Mouse (Mus musculus): Measurements from ENCODE around the gene Sumo1.
"Not testable (repeated sequence)": the region's sequence is repeated elsewhere in the genome, so short reads cannot be mapped to it uniquely, and the experiment has no call there.

Gene Sumo1

DNA sequence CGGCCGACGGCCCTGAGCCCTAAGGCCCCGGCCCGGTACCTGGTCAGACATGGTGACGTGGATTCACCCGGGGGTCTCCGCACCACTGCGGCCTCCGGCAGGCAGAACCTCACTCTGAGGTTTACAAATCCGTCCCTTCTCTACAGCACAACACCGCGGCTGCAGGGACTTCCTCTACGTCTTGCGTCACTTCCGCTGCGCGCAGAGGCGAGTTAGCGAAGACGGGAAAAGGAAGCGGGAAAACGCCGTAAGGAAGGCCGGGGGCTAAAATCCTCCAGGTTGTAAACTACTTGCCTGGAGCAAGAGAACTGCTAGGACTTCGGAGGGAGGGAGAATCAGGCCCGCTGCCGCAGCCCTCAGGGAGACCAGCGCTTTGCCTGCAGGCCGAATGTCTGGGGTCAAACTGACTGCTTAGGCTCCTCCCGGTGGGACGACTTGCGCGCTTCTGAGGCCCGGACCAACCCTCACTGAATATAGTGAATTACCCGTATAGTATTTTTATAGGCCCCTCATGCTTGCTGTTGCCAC is at the start of gene Sumo1:
Gene Sumo1, minus strand, starts transcription at position 194 of the 528 bp plus-strand sequence.
- CTCF ChIA-PET: no interaction called here

DNA sequence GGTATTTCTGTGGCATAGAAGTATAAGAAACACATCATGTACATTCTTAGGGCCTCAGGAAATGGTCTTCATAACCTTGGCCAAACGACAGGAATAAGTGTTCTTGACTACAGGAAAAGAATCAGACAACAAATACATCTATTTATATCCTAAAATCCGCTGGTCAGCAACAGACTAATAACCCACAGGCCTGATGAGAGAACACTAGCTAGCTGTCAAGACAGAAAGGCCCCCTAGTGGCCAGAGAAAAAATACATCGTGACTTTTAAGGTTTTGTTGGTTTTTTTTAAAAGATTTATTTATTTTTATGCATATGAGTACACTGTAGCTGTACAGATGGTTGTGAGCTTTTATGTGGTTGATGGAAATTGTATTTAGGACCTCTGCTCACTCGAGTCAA is 49.3 kb upstream of the Sumo1 start:
- CTCF ChIA-PET: interaction anchor here (1.1 kb wide), 1 partner anchor 13 kb away, joined by 4 read pairs; no protein-coding TSS in a partner anchor

DNA sequence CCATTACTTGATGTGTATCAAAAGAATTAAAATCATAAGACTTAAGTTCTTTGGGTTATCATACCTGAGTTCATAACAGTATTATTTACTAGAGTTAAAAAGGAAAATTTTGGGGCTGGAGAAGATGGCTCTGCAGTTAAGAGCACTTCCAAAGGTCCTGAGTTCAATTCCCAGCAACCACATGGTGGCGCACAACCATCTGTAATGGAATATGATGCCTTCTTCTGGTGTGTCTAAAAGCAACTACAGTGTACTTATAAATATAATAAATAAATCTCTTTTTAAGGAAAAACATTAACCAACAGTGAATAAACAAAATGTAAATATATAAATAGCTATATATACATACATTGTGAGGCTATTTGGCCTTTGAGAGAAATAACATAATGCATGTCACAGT is 31.1 kb upstream of the Sumo1 start:
- CTCF ChIA-PET: no interaction called here

DNA sequence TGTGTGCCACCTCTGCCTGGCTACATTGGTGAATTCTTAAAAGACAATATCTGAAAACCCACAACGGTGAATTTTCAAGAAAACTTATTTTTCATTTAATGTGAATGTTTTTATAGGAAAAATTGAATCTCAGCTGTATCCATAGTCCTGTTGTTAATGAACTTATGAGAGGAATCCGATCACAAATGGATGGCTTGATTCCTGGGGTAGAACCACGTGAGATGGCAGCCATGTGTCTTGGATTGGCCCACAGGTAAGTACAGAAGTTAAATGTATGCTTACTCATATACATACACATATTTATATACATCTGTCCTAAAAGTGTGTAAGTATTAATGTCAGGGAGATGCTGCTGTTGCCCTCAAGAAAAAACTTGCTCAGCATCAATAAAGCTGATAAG is 27.6 kb upstream of the Sumo1 start:
- CTCF ChIA-PET: no interaction called here

DNA sequence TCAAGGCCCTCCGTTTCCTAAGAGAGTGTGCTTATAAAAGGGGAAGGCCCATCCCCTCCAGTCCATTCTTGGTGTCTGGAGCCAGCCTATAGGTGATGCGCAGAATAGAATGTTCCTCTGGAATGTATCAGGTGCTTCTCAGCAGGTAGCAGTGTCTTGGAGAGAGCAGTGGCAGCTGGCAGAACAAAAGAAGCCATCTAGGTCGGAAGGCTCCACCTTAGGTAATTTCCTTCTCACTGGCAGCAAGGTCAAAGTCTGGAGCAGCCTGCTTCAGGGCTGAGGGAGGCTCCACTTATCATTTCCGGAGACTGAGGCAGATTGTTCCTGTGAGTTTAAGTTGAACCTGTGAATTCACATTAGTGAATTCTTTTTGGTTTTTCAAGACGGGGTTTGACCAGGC is 27.1 kb upstream of the Sumo1 start:
- CTCF ChIA-PET: no interaction called here

DNA sequence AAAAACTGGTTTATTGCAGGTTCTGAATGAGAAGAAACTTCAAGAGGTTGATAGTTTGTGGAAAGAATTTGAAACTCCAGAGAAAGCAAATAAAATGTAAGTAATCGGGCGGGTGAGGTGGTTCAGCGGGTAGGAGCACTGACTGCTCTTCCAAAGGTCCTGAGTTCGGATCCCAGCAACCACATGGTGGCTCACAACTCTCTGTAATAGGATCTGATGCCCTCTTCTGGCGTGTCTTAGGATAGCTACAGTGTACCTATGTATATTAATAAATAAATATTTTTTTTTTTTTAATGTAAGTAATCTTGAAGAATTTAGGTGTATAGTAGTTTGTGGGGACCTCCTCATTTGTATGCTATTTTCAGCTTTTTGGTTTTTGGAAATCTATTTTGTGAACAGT is 19.8 kb upstream of the Sumo1 start:
- CTCF ChIA-PET: no interaction called here

DNA sequence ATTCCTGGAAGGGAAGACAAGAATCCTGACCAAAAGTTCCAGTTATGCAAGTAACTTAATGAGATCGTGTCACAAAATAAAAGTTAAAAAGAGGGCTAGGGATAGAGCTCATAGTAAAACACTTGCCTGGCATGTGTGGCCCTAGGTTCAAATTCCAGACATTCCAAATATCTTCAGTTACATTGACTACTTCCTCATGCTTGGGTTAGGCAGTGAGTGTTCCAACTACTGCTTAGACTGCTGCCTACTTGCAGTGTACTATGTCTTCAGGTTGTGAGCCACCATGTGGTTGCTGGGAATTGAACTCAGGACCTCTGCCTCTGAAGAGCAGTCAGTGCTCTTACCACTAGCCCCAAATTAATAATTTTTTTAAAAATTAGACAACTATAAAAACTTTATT is 16.9 kb upstream of the Sumo1 start:
- CTCF ChIA-PET: interaction anchor here (0.7 kb wide), 1 partner anchor 27 kb away, joined by 4 read pairs; no protein-coding TSS in a partner anchor

DNA sequence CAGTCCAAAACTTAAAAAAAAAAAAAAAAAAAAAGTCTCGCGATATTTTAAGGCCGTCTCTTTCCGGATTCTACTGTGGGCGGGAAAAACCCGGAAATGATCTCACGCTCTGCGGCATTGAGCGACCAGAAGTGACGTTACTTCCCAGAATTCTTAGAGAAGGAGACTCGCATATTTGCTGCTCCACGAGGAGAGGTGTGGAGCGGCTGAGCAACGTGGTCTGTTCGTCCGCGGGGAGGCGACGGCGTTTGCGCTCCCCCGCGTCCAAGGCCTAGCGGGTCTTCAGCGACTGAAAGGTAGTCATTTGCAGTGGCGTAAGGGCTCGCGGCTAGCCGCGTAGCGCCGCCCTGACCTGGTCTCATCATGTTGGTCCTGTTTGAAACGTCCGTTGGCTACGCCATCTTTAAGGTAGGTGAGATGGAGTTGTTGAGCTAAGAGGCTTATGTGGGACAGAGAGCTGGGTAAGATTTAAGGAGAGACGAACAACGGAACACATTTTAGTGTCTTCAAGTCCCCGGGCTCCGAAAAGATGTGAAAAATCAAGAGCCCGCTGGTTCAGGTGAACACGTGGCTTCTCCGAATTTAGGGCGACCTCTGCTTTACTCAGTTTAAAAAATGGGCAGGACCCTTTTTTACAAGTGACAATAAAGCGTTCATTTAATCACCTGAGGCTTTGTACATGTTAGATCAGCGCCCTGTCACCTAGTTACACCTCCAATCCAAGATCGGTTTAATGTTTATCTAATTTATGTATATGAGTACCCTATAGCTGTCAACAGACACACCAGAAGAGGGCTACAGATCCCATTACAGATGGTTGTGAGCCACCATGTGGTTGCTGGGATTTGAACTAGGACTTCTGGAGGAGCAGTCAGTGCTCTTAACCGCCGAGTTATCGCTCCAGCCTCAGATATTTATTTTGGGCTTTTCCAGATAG is 14.5 kb upstream of the Sumo1 start, which contains the start of gene Nop58:
Gene Nop58, plus strand, starts transcription at position 153 of the 937 bp plus-strand sequence.
- CTCF ChIA-PET: no interaction called here

DNA sequence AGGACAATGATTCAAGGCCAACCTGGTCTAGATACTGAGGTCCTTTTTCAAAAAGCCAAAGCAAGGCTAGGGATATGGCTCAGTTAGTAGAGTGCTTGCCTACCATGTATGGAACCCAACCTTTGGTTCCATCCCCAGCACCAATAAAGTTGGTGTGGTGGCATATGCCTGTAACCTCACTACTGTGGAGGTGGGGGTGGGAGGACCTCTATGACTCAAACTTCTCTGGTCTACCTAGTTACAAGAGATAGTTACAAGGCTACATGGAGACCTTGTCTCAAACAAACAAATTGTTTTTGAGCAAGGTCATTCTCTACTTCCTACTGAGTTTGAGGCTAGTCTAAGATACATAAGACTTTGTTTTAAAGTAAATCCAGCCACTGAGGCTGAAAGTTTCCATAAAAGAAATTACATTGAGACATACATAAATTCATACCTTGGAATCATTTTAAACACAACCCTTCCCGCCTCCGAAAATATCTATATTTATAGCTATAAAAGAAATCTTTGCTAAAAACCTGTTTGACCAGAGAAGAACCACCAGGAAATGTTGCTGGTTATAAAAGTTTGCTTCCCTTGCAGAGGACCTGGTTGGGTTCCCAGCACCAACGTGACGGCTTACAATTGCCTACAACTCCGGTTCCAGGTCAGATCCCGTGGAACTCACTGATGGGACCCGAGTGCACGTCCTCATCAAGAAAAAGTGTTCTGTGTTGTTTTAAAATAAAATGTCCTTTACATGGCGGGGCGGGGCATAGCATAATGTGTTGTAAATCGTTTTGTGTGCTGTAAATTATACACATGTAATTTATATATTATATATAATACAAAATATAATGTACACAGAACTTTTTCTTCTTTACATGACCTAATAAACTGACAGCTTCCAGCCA is 13.5 kb upstream of the Sumo1 start:
- CTCF ChIA-PET: no interaction called here

DNA sequence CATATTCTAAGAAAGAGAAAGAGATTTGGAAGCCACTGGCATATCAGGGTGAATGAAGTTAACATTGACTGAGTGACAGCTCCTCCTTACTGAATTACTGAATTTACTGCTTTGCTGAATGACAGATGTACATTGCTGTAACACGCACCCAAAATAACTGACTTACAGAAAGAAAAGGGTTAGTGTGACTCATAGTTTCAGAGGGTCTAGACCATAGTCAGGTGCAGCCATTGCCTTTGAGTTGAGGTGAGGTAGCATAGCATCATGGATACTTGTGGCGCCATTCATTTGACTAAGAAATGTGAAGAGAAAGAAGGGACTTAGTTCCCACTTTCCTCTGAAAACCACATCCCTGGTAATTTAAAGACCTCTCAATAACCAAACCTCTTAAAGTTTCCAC is 3.0 kb upstream of the Sumo1 start:
- CTCF ChIA-PET: no interaction called here

DNA sequence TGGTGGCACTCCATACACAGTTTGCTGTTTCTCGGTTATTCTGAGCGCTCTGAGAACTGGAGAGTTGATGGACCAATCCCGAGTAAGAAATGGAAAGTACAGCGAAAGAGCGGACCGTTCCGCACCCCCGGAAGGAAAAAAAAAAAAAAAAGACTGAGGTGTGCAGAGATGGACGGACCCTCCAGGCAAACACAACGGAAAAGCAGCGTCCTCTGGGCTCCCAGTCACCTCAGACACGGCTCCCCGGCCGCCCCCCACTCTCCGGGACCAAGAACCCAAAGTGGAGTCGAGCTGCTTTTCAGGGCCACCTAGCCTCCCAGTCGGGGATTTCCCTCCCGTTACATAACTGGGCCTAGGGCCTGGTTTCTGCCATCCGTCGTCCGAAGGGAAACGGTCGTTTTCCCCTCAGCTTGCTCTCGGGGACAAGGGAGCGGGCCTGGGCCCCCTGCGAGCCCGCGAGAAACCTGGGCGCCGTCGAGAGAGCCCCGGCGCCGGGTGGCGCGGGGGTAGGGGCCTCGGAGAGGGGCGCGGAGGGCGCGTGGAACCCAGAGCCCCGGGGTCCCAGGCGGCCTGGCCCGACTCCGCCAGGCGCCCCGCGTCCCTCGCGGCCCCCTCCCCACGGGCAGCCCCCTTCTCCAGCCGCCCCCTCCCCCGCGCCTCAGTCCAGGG is 538 bp downstream of the Sumo1 start:
- CTCF ChIA-PET: no interaction called here

DNA sequence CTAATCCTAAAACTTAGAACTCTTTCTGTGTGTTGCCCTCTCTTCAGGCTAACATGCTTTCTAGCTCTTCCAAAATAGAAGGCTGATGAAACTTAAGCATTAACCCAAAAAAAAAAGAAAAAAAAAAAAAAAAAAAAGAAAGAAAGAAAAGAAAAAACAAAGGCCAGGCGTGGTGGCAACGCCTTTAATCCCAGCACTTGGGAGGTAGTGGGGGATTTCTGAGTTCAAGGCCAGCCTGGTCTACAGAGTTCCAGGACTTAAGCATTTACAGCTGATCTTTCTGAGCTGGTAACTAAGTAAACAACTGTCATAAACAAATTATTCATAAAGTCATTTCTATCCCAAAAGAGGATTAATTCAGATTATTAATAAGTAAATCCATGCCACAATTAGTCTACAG is 1.8 kb downstream of the Sumo1 start:
- CTCF ChIA-PET: no interaction called here

DNA sequence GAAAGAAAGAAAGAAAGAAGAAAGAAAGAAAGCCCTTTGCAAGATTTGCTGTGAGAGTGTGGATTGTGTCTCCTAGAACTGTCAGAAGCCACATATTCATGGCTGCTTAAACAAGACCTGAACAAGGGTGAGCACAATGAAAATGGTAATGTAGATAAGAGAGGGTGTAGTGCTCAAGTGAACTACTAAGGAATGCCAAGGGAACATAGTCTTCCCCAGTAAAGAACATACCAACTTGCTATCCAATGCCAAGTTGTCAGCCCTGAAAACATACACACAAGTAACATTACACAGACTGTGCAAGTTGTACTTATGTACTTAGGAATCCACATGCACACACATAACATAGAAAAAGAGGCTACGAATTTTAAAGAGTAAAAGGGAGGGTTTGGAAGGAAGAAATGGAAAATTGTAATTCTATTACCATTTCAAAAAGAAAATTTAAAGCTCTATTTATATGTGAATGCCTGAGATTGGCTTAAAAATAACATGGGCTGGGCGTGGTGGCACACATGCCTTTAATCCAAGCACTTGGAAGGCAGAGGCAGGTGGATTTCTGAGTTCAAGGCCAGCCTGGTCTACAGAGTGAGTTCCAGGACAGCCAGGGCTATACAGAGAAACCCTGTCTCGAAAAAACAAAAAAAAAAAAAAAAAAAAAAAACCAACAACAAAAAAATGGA is 7.0 kb downstream of the Sumo1 start:
- CTCF ChIA-PET: no interaction called here

DNA sequence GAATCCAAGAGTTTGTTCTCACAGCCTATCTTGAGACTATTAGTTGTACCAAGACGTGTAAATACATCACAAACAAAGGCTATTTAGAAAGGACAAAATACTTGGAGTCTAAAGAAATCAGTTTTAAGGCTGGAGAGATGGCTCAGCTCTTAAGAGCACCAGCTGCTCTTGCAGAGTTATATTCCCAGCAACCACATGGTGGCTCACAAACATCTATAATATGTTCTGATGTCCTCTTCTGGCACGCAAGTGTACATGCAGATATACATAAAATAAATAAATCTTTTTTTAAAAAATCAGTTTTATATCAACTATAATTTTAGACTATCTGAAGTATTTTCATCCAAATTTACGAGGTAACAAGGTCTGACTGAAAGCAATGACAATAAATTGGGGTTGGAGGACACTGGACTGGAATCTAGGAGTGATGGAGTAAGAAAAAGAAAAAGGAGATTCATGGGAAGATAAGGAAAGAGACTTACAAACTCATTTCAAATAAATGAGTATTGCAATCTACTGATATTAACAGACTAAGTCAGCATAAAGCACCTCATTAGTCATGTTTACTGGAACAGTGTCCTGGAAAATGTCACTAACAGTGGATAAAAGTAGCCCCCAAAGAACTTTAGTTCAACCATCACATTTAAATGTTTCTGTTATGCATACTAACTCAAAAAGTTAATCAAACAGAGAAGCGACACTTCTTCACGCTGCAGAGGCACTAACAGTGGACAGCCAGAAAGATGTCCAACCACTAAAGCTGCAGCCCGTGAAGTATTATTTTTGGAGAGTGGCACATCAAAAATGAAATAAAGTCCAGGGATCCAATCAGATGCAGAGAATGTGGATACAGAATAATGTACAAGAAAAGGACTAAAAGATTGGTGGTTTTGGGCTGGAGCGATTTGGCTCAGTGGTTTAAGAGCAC is 14.1 kb downstream of the Sumo1 start:
- CTCF ChIA-PET: no interaction called here

DNA sequence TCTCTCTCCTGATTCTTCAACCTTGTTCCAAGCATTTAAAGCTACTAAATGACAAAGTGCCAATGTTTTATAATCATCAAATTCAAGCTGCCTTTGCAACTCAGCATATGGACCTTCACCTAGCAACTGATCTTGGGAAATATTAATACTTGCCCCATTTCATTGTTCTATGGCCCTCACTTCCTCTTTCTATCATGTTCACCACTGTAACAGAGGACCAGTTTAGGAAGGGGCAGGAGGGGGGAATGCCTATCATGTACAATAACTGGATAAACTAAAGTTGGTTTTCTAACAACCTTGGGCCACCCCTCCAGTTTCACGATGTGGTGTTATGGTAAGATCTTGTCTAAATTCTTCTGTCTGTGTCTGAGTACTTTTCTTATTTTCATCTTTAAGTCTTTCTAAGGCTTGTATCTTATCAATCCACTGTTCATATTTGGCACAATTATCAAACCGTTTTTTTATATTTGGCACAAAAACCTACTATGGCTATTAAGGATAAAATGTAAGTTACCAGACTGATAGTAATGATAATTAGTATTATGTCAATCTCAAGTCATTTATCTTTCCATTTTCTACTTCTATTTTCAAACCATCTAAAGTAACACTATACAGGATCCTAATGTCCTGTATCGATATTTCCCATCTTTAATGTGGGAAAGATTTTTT is 17.3 kb downstream of the Sumo1 start:
- CTCF ChIA-PET: no interaction called here

DNA sequence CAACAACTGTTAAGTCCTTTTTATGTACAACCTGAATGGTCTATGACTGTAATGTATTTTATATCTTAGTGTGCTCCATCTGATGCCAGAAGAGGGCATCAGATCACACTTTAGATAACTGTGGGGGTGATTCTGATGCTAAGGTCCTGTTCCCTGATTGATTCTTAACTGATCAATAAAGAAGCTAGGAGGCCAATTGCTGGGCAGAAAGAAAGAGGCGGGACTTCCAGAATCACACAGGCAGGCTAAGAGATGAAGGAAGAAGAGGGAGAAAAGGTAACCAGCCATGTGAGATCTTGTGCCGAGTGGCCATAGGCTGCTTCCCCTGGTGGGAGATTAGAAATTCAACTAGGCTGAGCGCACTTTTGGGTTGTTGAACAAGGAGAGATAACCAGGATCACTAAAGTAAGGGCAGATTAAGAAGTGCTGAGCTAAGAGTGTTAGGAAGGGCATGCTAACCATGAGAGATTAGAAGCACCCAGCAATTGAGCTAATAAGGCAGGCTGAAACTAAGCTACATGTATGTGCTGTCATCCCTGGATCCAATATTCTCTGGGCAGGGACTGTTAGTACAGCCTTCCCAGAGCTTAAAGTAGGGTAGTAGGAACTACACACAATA is 19.3 kb downstream of the Sumo1 start:
- CTCF ChIA-PET: interaction anchor here (0.7 kb wide), 1 partner anchor 967 kb away, joined by 5 read pairs; no protein-coding TSS in a partner anchor

DNA sequence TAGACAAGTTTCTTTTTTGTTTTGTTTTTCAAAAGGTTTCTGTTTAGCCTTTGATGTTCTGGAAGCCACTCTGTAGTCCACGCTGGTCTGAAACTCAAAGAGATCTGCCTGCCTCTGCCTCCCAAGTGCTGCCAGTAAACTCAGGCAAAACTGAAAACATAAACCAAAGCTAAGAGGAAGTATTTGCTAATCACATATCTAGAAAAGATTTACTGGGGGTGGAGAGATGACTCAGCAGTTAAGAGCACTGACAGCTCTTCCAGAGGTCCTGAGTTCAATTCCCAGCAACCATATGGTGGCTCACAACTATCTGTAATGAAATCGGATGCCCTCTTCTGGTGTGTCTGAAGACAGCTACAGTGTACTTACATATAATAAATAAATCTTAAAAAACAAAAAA is 24.1 kb downstream of the Sumo1 start:
- CTCF ChIA-PET: not testable (repeated sequence)

DNA sequence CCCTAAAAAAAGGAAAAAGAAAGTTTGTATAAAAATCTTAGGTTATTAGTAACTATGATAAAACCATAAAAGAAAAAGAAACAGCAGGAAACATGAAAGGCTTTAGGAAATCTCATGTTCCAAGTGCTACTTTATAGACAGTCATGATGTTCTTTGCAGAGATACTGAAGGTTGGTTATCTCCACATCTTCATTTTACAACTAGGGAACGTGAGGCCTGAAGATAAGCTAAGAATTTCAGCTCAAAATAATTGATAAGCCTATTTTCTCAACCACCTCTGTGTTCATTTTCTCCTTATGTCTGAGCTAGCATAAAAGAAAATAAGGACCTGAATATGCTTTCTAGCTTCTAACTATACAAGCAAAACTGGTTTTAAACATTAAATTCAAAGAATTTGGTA is 28.1 kb downstream of the Sumo1 start:
- CTCF ChIA-PET: no interaction called here

DNA sequence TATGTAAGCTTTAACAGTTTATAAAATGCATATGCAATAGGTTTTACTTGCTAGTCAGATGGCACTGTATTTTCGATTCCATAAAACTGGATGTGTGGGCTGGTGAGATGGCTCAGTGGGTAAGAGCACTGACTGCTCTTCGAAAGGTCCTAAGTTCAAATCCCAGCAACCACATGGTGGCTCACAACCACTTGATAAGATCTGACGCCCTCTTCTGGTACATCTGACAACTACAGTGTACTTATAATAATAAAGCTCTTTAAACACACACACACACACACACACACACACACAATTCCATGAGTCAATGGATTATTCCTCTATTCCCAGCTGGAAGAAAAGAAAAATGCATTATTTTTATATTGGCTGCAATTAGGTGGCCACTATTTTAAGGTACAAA is 32.3 kb downstream of the Sumo1 start:
- CTCF ChIA-PET: no interaction called here
